Mouse (Mus musculus) mouse embryonic stem cell (cell line): ENCODE results near the gene 2700097O09Rik.

Experiments used
- in situ Hi-C, 2 experiments: fragments of 300-500 bp; cut with MboI; formaldehyde crosslinking; loops; 1 replicate in 1 of 2; 3 replicates in 1 of 2; pipeline ENCODE4 v1.14.3; 2019 to 2020; ENCODE audit warnings: low sequenced_read_pairs in 2 of 2, low pct_unique_long_range_greater_than_20kb in 1 of 2, mixed read lengths in 1 of 2; ENCODE audit not compliant: unreplicated experiment in 1 of 2

The 2700097O09Rik gene

DNA sequence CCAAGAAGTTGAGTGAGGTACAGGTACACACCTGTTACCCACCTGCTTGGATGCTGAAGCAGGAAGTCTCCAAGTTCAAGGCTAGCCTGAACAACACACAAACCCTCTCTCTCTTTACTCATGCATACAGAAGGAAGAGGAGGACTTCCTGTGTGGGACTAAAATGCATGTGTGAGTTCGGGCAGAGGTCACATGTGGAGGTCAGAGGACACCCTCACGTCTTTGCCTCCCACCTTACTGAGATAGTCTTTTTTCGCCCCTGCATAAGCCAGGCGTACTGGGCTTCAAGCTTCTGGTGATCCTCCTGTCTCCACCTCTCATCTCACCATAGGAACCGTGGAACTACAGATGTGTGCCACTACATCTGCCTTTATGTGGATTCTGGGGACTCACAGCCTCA lies 81.5 kb downstream of the 2700097O09Rik start:
- in situ Hi-C loops, result no loop called here

DNA sequence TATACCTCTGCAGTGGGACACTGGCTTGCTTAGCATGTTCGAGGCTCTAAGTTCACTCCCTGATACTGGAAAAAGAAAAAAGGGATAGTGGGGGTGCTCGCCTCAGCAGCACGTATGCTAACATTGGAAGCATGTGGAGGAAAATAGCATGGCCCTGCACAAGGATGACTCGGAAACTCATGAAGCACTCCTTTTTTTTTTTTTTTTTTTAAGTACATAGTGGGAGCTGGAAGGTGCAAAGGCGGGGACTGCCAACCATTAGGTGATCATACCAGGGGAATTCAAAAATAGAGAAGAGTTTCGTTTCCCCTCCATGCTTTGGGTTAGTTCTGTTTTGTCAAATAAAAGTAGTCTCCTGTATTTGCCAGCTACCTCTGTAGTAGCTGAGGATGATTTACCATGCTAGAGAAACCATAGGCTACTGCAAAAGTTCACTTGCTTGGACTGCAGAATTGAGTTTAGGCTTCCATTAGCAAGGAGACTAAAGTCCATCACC lies 82.9 kb downstream of the 2700097O09Rik start:
- in situ Hi-C loops, result no loop called here

DNA sequence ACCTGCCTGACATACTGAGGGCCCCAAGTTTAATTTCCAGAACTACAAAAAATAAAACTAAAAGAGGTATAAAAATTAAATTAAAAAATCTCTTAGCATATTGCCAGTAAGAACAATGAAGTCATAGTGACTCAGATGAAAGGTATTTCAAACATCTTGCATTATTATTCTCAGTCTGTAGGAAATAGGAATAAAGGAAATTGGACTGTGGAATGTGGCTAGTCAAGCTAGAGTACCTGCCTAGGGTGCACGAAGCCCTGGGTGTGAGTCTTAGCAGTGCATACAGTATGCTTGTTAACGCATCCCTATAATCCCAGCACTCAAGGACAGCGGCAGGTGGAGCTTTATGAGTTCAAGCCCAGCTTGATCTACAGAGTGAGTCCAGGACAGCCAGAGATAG lies 83.9 kb downstream of the 2700097O09Rik start:
- in situ Hi-C loops, result no loop called here
